Mouse (Mus musculus): ENCODE data around the gene Tmem232. TPM values are rescaled to one million over a fixed set of nuclear protein-coding genes. Genes with fewer than 3 reads are reported as not detected.
"Not testable (repeated sequence)": the region's sequence is repeated elsewhere in the genome, so short reads cannot be mapped to it uniquely, and the experiment has no call there.

The Tmem232 gene
- total and polyA plus RNA-seq, 2 experiments from 2014 or later: 1.3 to 1.8 TPM

- Histone ChIP-seq H3K9ac (replicated peaks; ENCODE audit: low read length, poor library complexity, severe bottlenecking) (no peak overlapping the region), H3K4me1 (ENCODE audit: insufficient read depth, low read length) (no peaks in the 10 kb centered on the region), H3K4me3 (ENCODE audit: low read depth, low read length) (no peak overlapping the region), H3K9me3 (ENCODE audit: low read length) (no peaks in the 10 kb centered on the region), H3K27me3 (ENCODE audit: insufficient read depth, low read length) (no peaks in the 10 kb centered on the region), H3K36me3 (ENCODE audit: insufficient read depth, low read length) (no peaks in the 10 kb centered on the region), H3K4me2 (ENCODE audit: low read depth, low read length, poor library complexity, severe bottlenecking) (no peak overlapping the region), H3K27ac (ENCODE audit: low read depth, low read length) (no peak overlapping the region)
- 87% methylated on average over 3 of the region's 3 CpGs for WGBS
- DNase-seq (ENCODE audit: low spot score) (no peak), ATAC-seq (ENCODE audit: low FRiP score) (no peak)
- TF ChIP-seq CTCF (IDR thresholded peaks at IDR 0.05): no peak
Observed at GRCm38 (mm10) chr17:65513517-65513916, 27.1 kb downstream of the Tmem232 start.

- no peak for DNase-seq (ENCODE audit: low spot score)
- WGBS: 78% methylated on average over 10 of the region's 10 CpGs
- Histone ChIP-seq H3K4me1 (ENCODE audit: insufficient read depth, low read length) (no peaks in the 10 kb centered on the region), H3K4me3 (ENCODE audit: low read depth, low read length) (no peak overlapping the region), H3K36me3 (ENCODE audit: insufficient read depth, low read length) (no peaks in the 10 kb centered on the region), H3K27ac (ENCODE audit: low read depth, low read length) (no peak overlapping the region), H3K9me3 (ENCODE audit: low read length) (no peaks in the 10 kb centered on the region), H3K9ac (replicated peaks; ENCODE audit: low read length, poor library complexity, severe bottlenecking) (no peak overlapping the region), H3K4me2 (ENCODE audit: low read depth, low read length, poor library complexity, severe bottlenecking) (no peak overlapping the region), H3K27me3 (ENCODE audit: insufficient read depth, low read length) (no peaks in the 10 kb centered on the region)
- no peak for TF ChIP-seq CTCF (IDR thresholded peaks at IDR 0.05)
- ATAC-seq (ENCODE audit: low FRiP score): no peak
Observed at GRCm38 (mm10) chr17:65484654-65485053, 55.9 kb downstream of the Tmem232 start.

GRCm38 (mm10) chr17:65476747-65477146 is 63.8 kb downstream of the Tmem232 start:
- Histone ChIP-seq H3K4me1 (ENCODE audit: insufficient read depth, low read length) (no peaks in the 10 kb centered on the region), H3K4me2 (ENCODE audit: low read depth, low read length, poor library complexity, severe bottlenecking) (no peak overlapping the region), H3K27ac (ENCODE audit: low read depth, low read length) (no peak overlapping the region), H3K27me3 (ENCODE audit: insufficient read depth, low read length) (no peaks in the 10 kb centered on the region), H3K4me3 (ENCODE audit: low read depth, low read length) (no peak overlapping the region), H3K9me3 (ENCODE audit: low read length) (no peaks in the 10 kb centered on the region), H3K36me3 (ENCODE audit: insufficient read depth, low read length) (no peaks in the 10 kb centered on the region), H3K9ac (replicated peaks; ENCODE audit: low read length, poor library complexity, severe bottlenecking) (no peak overlapping the region)
- 91% methylated on average over 10 of the region's 10 CpGs for WGBS
- ATAC-seq (ENCODE audit: low FRiP score) (no peak), DNase-seq (ENCODE audit: low spot score) (peak; percentile 17)
- TF ChIP-seq CTCF (IDR thresholded peaks at IDR 0.05): peak; percentile 43

GRCm38 (mm10) chr17:65450818-65451217 is 89.8 kb downstream of the Tmem232 start:
- ATAC-seq (ENCODE audit: low FRiP score): no peak
- H3K4me3 ChIP-seq (ENCODE audit: low read depth, low read length): no peak overlapping the region

GRCm38 (mm10) chr17:65437906-65438305 is 102.7 kb downstream of the Tmem232 start:
- H3K4me1 ChIP-seq (ENCODE audit: insufficient read depth, low read length); H3K4me2 ChIP-seq (ENCODE audit: low read depth, low read length, poor library complexity, severe bottlenecking); DNase-seq (ENCODE audit: low spot score); H3K9ac ChIP-seq (replicated peaks; ENCODE audit: low read length, poor library complexity, severe bottlenecking); H3K27ac ChIP-seq (ENCODE audit: low read depth, low read length); ATAC-seq (ENCODE audit: low FRiP score); H3K36me3 ChIP-seq (ENCODE audit: insufficient read depth, low read length); H3K9me3 ChIP-seq (ENCODE audit: low read length); H3K4me3 ChIP-seq (ENCODE audit: low read depth, low read length); H3K27me3 ChIP-seq (ENCODE audit: insufficient read depth, low read length): not testable (repeated sequence)
- 81% methylated on average over 12 of the region's 12 CpGs for WGBS

More at GRCm38 (mm10) chr17:65450818-65451217, 89.8 kb downstream of the Tmem232 start:
- H3K36me3 ChIP-seq (ENCODE audit: insufficient read depth, low read length): no peaks in the 10 kb centered on the region
- H3K4me1 ChIP-seq (ENCODE audit: insufficient read depth, low read length): no peaks in the 10 kb centered on the region
- H3K9ac ChIP-seq (replicated peaks; ENCODE audit: low read length, poor library complexity, severe bottlenecking): no peak overlapping the region
- no peak overlapping the region for H3K4me2 ChIP-seq (ENCODE audit: low read depth, low read length, poor library complexity, severe bottlenecking)
- no peak for DNase-seq (ENCODE audit: low spot score)
- H3K9me3 ChIP-seq (ENCODE audit: low read length): no peaks in the 10 kb centered on the region
- H3K27ac ChIP-seq (ENCODE audit: low read depth, low read length): no peak overlapping the region
- no peak for TF ChIP-seq CTCF (IDR thresholded peaks at IDR 0.05)
- H3K27me3 ChIP-seq (ENCODE audit: insufficient read depth, low read length): no peaks in the 10 kb centered on the region

GRCm38 (mm10) chr17:65419124-65419523 is 121.5 kb downstream of the Tmem232 start:
- Histone ChIP-seq H3K27ac (ENCODE audit: low read depth, low read length) (no peak overlapping the region), H3K4me2 (ENCODE audit: low read depth, low read length, poor library complexity, severe bottlenecking) (no peak overlapping the region), H3K36me3 (ENCODE audit: insufficient read depth, low read length) (no peaks in the 10 kb centered on the region), H3K27me3 (ENCODE audit: insufficient read depth, low read length) (no peaks in the 10 kb centered on the region), H3K4me3 (ENCODE audit: low read depth, low read length) (no peak overlapping the region), H3K9me3 (ENCODE audit: low read length) (no peaks in the 10 kb centered on the region), H3K9ac (replicated peaks; ENCODE audit: low read length, poor library complexity, severe bottlenecking) (no peak overlapping the region), H3K4me1 (ENCODE audit: insufficient read depth, low read length) (no peaks in the 10 kb centered on the region)
- TF ChIP-seq CTCF (IDR thresholded peaks at IDR 0.05): no peak
- no peak for ATAC-seq (ENCODE audit: low FRiP score)
- DNase-seq (ENCODE audit: low spot score): no peak

Measured in midbrain, postnatal 0 days (tissue).